Mouse (Mus musculus) ZHBTc4 (cell line): ENCODE measurements at regions not wholly inside any gene's neighbourhood (a gene's known extent, or its start where the extent isn't known, plus 50 kb on each side); places are given as distances from the start of the nearest gene placed in this dataset.

Experiments used
- DNase-seq: peaks from one replicate; pipeline ENCODE4 v3.0.0-alpha.2; 2011; ENCODE audit warnings: low read depth, low spot score

DNA sequence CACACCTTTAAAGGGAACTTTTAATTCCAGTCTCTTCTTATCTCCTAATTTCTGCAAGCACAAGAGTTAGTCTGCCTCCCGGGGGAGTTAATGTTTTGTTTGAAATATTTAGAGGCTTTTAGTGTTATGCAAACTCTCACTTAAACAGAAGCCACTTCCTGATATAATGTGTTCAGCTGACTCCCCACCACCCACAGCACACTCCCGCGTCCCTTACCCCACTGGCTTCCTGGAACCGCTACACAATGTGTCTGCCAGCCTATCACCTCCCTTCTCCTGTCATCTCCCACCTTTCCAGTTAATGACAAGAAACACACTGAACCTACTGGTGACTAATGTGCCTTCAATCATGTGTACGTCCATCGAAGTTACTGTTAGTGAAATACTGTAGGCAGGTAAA is 276.5 kb downstream of the Rps29 start:
- no peak for DNase-seq

DNA sequence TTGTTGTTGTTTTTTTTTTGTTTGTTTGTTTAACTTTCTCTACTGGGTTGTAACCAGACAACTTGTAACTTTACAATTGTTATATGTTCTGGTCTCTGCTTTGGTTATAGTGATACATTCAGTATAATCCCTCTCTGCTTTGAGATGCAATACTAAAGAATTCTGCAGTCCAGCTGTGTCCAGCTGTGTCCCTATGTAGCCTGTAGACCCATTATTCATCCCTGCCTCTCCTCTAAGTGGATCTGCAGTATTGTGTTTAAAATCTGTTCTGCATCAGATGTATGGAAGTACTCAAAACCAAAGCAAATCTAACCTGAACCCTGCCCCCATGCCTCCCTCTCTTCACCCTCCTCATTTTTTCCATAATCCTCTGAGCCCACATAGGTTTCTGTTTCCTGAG is 279.6 kb downstream of the Rps29 start:
- no peak for DNase-seq

DNA sequence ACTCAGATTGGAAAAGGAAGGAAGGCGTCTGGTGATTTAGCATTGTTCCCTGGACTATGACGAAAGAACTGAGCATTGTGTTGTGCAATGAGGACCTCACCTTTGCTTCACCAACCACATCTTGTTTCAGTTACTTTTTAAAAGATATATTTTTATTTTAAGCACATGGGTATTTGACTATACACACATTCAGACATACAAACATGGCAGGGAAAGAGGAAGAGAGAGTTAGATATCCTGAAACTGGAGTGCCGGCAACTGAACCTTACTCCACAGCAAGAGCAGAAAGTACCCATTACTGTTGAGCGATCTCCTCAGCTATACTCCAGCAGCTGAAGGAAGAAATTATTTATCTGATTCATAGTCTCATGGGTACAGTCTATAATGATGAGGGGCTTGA is 287.7 kb downstream of the Rps29 start:
- DNase-seq = no peak

DNA sequence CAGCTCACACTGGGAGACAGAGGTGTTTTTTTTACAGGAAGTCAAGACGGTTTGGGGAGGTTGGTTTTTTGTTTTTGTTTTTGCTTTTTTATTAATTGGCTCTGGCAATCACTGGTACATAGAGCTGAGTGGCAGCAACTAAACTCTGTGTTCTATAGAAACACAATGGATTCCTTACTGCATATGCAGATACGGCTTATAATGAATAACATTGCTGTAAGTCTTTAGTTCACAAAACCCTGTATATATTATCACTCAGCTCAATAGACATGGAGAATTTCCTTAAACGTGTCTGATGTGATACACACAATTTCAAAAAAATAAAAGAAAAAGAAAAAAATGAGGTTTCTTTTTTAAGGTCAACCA is 296.0 kb downstream of the Rps29 start:
- DNase-seq = no peak

DNA sequence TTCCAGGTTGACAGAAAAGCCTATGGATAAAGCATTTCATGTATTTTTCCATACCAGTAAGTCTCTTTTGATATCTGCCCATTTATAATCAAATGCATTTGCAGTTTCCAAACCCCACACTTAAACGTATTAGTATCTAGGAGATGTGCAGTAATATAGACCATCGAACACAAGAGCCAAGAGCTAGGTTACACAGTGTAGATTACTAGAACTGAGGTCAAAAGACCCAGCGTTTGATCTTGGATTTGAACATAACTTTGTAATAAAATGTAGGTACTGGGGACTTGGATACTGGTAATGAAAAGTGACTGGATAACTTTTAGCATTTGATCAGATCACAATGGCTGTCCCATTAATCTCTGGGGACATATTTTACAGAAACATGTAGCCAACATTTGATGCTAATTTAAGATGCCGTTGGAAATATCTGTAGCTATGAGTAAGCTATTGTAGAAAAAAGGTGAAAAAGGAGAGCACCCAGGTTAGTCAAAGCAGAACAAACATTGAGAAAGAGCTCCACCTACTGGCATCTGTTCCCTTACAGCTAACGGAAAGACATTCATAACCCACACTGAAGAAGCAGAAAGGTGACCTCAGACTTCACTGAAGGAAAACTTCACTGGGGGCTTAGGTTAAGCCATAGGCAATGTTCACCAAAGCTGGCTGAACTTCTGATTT is 296.5 kb downstream of the Rps29 start:
- peak; percentile 39 for DNase-seq

DNA sequence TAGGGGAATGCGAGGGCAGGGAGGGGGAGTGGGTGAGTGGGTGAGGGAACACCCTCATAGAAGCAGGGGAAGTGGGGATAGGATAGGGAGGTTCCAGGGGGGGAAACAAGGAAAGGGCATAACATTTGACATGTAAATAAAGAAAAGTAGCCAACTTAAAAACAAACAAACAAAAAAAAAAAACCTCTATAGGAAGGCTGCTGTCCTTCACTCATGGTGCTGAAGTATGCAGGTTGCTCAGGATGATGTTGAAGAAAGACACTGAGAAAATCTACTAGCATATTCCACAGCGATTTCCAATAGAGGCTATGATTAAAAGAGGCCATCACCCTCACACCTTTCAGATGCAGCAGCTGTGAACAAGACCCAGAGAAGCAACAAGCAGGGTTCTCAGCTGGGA is 298.7 kb downstream of the Rps29 start:
- peak; percentile 17 for DNase-seq

DNA sequence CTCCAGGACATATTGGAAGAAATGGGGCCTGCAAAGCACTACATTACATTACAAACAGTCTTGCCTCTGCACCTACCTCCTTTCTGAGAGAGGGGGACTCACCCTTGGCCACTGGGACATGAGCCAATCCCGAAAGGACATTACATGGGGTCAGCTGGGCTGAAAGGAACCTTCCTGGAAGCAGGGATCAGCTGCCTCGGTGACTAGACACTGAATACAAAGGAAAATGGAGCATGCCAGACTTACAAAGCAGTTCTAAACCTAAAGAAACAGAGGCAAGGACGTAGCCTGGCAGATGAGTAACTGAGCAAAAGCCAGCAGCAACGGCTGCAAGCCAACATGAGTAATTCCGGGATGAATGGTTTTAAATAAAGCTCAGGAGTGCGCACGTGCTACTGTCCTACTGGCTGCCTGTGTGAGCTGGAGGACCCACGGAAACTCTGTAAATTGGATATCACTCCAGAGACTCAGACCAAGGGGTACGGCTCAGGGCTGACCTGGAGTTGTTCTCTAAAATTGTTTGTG is 309.3 kb downstream of the Rps29 start:
- no peak for DNase-seq

DNA sequence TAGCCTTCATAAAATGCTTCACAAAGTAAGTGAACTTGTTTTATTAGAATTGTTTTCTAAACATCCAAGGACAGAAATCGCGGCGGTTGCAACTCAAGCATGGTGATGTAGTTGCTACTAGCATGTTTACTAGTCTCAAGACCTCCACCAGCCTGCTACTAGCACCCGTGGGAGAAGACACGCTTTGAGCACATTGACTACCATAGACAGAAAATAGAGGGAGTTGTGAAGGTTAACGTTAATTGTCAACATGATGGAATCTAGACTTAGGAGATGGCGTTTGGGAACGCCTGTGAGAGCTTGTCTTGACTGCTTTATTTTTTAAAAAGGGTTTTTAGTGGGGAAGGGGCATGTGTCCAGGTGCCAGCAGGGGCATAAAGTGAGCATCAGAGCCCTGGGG is 318.2 kb downstream of the Rps29 start:
- DNase-seq = no peak

DNA sequence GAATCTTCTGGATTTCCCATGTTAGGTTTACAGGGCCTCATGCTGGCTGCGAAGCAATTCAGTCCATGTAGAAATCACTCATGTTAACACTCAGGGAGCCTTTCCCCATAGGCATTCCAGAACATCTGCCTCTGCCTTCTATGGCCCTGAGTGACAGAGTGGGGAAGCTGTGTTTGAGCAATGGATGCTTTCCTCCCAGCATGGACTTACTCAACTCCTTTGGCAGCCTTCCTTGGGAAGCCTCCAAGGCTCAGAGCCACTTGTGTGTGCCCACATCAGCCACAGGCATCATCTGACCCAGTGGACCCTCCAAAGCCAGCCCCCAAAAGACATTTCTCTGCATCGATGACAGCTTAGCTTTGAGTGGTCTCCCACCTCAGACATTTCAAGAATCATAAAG is 318.8 kb downstream of the Rps29 start:
- no peak for DNase-seq

DNA sequence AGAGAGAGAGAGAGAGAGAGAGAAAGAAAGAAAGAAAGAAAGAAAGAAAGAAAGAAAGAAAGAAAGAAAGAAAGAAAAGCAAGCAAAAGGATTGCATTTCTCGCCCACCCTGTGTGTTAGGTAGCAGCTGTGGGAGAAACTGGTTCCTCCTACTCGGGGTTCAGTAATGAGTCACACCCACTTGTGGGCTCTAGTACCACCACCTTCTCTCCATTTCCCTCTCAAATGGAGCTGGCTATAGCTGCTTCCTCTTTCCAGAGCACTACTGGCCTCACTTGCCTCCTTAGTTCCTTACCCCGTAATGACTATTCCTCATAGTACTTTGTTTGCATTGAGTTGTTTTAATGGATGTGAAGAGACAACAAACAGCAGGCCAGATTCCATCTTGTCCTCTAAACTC is 323.0 kb downstream of the Rps29 start:
- DNase-seq = no peak

DNA sequence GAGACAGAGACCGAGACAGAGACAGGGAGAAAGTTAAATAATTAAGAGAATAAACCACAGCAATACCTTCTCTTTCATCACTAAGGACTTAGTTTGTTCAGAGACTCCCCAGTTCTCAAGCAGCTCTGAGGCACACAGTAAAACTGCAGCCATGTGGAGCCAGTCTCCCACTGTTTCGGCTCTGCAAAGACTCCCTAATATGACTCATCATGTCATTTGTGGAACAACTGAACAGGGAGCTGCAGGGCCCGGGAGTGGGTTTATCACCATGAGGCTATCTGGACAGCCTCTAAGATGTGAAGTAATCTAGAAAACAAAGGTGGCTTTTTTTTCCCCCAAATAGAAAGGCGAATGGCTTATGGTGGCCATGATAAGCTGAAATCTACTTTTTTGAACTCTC is 325.1 kb downstream of the Rps29 start:
- DNase-seq = no peak

DNA sequence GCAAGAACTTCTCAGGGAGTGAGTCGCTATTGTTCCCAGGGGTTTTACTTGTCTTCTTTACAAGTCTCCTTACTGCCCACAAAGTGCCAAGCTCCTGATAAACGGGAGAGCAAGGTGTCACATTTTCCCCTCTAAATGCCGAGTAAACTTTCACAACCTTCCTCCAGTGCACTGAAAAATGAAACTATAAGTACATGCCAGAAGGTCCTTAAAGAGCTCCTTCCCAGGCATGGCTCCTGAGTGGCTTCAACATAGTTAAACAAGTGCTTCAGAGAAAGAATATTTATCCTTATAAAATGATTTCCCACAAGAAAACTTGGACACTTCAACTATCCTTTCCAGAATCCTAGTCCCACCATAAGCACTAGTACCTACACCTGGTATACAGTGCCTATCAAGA is 329.6 kb downstream of the Rps29 start:
- DNase-seq = no peak

DNA sequence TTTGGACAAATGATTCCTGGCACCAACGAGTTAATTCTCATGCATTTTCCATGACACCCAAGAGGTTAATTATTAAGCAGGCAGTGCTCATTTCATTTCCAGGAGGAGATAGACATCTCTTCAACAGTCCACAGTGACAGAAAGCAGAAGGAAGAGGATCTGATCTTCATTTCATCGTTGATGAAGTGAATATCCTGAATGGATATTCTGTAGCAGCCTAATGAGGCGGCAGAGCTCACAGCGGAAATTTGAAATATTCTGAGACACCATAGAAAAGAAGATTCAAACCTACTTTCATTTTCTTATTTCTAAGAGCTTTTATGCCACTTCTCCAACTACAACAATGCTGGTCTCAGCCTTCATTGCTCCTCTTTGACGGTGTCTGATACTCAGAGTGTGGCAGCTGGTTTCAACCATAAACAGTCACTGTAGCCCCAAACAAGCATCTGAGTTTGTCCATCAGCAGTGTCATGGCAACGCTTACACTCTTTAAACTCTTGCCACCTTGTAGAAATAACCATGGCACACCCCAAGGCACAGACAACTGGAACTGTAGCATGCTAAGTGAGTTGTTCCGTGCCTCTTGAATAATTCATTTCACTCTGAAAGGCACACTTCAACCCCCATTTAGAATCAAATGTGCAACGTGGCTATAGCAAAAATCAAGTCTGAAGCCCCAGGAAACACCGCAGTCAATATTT is 331.3 kb downstream of the Rps29 start:
- DNase-seq = no peak

DNA sequence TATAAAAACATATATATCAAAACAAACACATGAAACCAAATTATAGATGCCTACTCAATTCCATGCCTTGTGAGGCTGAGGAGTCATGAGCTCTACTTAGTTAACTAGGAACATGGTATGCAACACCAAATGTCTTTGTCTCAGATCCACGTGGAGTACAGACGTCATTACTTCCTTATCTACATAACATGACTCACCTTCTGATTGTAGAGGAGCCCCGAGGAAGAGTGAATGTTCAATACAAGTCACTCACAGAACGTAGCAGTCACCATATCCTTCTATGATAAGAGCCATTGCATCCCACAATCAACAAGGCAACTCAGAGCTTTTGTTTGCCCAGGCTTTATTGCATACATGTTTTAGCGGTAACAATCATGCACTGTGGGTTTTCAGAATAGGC is 364.6 kb downstream of the Rps29 start:
- DNase-seq = no peak

DNA sequence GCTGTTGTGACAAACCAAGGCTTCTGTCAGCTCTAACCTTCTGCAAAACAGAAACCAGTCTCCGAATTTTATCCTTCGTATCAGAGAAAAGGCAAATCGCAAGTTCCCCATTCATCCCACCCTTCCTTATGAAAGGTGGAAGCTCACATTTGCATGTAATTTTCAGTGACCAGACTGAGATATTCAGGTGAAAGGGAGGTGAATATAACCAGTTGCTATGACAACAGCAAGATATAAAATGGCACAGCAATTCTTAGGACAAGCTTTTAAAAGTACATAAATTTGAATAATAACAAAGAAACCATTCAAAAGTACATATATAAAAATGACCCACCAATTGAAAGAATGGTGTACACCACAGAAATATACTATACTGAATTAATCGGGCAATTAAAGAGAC is 375.4 kb downstream of the Rps29 start:
- DNase-seq = no peak

DNA sequence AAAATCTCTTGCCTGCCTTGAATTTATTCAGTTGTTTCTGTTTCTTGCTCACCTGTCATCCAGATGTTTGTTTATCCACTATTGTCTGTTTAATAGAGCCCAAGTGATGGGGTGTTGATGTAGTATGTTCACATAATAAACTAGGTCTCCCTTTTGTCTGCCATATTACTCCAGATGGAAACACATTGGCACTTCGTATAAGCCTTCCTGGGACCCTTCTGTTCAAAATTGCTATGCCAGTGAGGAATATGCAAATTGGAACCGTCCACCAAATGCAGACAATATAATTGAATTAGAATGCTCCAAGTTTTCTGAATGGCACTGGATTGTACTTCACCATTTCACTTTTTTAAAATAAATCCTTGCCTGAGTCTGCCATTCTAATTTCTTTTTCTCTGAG is 383.5 kb downstream of the Rps29 start:
- DNase-seq = no peak

DNA sequence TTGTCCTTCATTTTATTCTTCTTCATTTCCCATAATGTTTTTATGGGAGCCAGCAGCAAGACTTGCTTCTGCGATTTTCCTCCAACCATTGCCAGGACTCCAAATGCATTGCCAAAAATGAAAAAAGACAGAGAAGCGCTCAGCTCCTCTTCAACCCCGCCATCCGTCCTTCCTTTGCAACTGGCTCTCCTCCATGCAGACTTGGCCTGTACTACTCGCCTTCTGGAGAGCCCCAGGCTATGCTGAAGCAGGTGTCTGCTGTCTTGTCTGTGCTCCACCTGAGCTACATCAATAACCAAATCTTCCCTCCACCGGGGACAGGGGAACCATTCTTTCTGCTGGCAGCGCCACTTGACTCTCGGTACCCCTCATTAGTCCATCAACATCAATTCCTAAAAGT is 384.2 kb downstream of the Rps29 start:
- DNase-seq = no peak

DNA sequence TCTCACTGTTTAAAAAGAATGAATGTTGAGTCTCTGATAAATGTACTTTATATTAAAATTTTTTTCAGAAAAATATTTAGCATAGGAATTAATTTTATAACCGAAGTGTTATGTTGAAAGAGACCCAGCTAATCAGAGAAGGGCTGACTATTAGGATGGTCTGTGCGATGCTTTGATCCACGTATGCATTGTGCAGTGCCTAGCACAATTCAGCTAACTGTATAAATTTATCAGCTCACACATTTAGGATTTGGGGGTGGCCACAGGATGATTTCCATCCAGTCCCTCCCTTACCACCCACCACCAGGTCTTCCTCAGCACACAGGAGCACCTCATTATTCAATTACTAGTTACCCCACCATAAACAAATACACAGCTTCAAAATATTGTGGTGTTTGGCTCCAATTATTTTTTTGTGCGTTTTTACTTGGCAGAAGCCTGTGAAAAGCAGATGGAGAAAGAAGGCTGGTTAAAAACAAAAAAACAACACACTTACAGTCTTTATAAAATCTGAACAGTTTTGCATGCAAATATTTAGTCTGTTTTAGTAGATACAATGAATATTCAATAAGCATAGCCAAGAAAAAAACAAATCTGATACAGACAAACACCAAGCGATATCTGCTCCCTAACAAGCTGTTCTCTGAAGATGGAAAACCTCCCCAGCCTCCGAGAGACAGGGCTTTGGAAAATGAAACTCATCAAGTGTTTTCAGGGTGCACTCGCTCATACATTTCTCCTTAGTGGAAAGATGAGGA is 400.5 kb downstream of the Rps29 start:
- no peak for DNase-seq

DNA sequence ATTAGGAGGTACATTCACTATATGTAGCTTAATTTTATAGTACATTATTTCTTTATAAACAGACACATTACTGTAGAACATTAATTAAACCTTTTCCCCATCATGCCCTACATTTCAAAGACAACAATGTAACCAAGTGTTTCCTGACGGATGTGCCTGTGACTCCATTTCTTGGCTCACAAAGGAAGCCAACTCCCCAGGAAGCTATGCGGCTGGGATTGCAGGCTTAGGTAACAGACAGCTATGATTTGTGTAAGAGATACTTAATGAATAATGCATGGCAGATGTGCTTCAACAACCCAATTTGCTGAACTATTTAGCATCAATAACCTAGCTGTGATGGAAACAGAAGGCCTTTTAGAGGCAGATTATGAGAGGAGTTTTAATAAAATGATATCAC is 430.1 kb downstream of the Rps29 start:
- no peak for DNase-seq

DNA sequence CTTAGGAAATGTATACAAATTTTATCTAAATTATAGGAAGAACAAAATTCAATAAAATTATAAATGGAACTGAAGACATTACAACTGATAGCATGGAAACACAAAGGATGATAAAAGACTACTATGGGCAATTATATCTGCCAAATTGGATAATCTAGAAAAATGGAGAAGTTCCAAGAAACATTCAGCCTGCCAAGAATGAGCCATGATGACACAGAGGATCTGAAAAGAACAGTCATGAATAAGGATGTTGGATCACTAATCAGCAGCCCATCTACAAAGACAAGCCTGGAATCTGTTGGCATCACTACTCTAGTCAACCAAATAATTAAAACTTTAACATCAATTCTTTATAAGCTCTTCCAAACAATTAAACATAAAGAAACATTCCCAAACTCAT is 440.0 kb downstream of the Rps29 start:
- no peak for DNase-seq

DNA sequence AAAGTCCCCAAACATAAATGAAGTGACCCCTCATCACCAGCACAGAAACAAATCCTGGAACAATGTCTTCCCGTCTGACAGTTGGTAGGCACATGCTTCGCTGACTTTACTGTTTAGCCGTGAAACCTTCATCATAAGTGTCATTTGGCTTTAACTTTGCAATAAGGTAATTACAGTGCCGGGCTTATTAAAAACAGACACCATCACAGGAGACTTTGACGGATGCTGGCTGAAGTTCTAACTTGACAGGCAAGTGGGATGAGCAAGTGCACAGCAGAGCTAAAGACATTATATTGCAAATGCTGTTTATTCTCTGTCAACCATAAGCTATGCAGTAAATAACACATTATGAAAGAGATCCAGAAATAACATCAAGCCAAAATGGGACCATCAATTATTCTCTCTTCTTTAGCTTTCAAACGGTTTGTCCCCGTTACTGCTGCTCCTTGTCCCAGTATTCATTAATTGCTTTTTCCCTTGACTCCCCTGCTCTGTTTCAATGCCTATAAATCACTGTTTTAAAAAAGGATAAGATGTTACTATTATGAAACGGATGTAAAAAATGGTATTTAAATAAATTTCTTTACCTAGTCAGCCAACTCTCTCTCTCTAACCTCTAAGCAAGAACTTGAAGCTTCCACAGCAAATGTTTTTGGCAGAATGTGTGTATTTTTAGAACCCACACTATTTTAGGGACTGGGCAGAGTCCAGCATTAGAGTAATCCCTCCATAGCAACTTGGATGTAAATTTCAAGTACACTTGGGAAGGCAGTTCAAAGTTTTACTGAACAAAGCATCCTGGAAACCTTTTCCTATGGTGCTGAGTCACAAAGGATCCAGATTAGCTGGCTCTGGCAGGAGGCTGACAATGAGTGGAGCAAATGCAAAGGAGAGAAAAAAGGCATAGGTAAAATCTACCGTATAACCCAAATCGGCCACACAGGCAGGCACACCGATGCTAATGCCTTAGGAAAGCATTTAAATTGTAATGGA is 464.4 kb downstream of the Rps29 start:
- no peak for DNase-seq

DNA sequence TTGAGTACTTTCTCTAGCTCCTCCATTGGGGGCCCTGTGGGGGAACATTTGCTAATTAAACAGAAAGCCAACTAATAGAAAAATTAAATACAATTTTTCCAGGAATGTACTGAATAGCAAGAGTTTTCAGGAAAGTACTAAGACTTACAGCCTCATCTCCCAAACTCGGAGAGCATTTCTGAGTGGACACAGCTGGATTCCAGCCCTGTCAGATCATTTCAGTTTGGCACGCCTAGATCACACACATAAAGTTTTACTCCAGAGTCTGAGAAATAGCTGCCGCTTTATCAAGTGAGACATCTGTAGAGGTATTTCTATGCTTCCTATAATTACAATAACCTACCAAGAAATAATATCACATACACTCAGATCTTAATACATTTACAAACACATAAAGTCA is 470.7 kb downstream of the Rps29 start:
- DNase-seq = no peak
